Mouse (Mus musculus): ENCODE measurements at regions not wholly inside any gene's neighbourhood (a gene's known extent, or its start where the extent isn't known, plus 50 kb on each side); places are given as distances from the start of the nearest gene placed in this dataset. TPM values are rescaled to one million over a fixed set of nuclear protein-coding genes. Genes with fewer than 3 reads are reported as not detected.

Small RNA genes in the stretch of these regions (microRNA-seq; reads per million reads assigned to microRNA genes)
- gene Mir1187: not detected

Data from gastrocnemius, adult 8-10 months (tissue).